Mouse (Mus musculus): ENCODE data around the gene Rbx1.
A peak's percentile ranks its signal among the peaks of the same experiment; 100 is the strongest.

Gene Rbx1

DNA sequence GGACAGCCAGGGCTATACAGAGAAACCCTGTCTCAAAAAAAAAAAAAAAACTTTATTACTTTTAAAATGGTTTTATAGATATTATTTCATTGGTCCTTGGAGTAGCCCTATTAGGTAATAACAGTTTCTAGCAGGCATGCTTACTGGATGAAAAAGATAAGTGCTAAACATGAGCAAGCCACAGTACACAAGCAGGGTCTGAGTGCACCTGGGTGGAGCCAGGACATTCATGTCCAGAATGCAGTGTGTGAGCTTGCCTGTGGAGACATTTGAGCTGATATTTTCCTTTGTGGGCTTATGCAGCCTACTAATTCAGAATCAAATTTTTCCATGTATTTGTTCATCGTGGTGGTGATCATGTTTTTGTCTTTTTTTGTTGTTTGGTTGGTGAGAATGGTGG lies 27.8 kb upstream of the Rbx1 start:
- TF ChIP-seq NANOG (IDR thresholded peaks at IDR 0.05; ENCODE audit: borderline replicate concordance, low read length) (no peak), POU5F1 (IDR thresholded peaks at IDR 0.05; ENCODE audit: borderline replicate concordance, low read length) (no peak), CTCF (conservative IDR thresholded peaks at IDR 0.05; ENCODE audit: low read length) (no peak)
- Histone ChIP-seq H3K27me3 (ENCODE audit: insufficient read depth, low read length) (no peaks in the 10 kb centered on the region), H3K4me1 (replicated peaks; ENCODE audit: low read depth, low read length) (no peaks in the 10 kb centered on the region), H3K36me3 (ENCODE audit: insufficient read depth, low read length) (peaks cover 55% of the 10 kb centered on the region), H3K4me3 (replicated peaks; ENCODE audit: low read length) (no peak overlapping the region), H3K9me3 (ENCODE audit: low read length) (no peaks in the 10 kb centered on the region)

DNA sequence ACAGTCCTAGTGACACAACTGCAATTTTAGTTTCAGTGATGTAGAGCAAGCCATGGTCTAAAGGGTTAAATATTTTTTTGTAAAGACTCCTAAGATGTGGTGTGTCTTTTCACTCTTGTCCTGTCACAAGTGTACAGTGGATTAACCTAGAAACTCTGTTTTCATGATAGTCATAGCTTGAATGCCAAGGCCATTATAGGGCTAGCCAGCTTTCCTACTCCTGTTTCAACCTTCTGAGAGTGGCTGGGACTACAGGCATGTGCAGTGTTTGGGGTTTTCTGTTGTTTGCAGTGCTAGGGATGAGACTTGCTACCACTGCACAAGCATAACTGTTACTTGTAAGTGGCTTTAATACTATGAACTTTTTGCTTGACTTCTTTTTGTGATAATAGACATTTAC lies 26.9 kb upstream of the Rbx1 start:
- no peak for TF ChIP-seq CTCF (conservative IDR thresholded peaks at IDR 0.05; ENCODE audit: low read length)
- TF ChIP-seq POU5F1 (IDR thresholded peaks at IDR 0.05; ENCODE audit: borderline replicate concordance, low read length): no peak
- no peak for TF ChIP-seq NANOG (IDR thresholded peaks at IDR 0.05; ENCODE audit: borderline replicate concordance, low read length)
- Histone ChIP-seq H3K4me3 (replicated peaks; ENCODE audit: low read length) (no peak overlapping the region), H3K36me3 (ENCODE audit: insufficient read depth, low read length) (peaks cover 62% of the 10 kb centered on the region), H3K9me3 (ENCODE audit: low read length) (no peaks in the 10 kb centered on the region), H3K4me1 (replicated peaks; ENCODE audit: low read depth, low read length) (no peaks in the 10 kb centered on the region), H3K27me3 (ENCODE audit: insufficient read depth, low read length) (no peaks in the 10 kb centered on the region)

DNA sequence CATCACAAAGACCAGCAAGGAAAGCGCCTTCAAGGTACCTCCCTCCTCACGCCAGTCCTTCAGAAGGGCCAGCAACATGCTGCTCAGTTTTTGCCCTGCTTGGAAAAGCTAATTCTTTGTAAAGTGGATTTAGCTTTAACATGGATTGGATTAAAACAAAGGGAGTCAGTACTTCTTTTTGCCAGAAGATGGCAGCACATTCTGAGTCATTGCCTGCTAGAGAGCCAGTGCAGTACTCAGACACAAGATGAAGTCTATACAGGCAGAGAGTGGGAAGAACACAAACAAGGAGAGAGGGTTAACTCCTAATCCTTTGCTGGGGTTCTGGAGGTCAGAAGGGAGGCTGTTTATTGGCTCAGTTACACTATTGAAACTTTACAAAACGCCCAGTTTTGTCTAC lies 17.6 kb upstream of the Rbx1 start:
- 0 out of 2 replicates have a peak, but pooled peaks cover 2% of the 10 kb centered on the region for H3K4me1 ChIP-seq (replicated peaks; ENCODE audit: low read depth, low read length)
- H3K27me3 ChIP-seq (ENCODE audit: insufficient read depth, low read length): no peaks in the 10 kb centered on the region
- H3K9me3 ChIP-seq (ENCODE audit: low read length): no peaks in the 10 kb centered on the region
- no peak for TF ChIP-seq NANOG (IDR thresholded peaks at IDR 0.05; ENCODE audit: borderline replicate concordance, low read length)
- TF ChIP-seq CTCF (conservative IDR thresholded peaks at IDR 0.05; ENCODE audit: low read length): peak; percentile 93
- no peak overlapping the region for H3K4me3 ChIP-seq (replicated peaks; ENCODE audit: low read length)
- peaks cover 78% of the 10 kb centered on the region for H3K36me3 ChIP-seq (ENCODE audit: insufficient read depth, low read length)

GRCm38 (mm10) chr15:81461523-81461922 lies 4.6 kb upstream of the Rbx1 start:
- Histone ChIP-seq H3K4me1 (replicated peaks; ENCODE audit: low read depth, low read length) (peaks cover 10% of the 10 kb centered on the region), H3K36me3 (ENCODE audit: insufficient read depth, low read length) (peaks cover 23% of the 10 kb centered on the region), H3K4me3 (replicated peaks; ENCODE audit: low read length) (no peak overlapping the region), H3K27me3 (ENCODE audit: insufficient read depth, low read length) (no peaks in the 10 kb centered on the region), H3K9me3 (ENCODE audit: low read length) (peaks cover 14% of the 10 kb centered on the region)
- peak; percentile 64 for TF ChIP-seq CTCF (conservative IDR thresholded peaks at IDR 0.05; ENCODE audit: low read length)
- no peak for TF ChIP-seq NANOG (IDR thresholded peaks at IDR 0.05; ENCODE audit: borderline replicate concordance, low read length)

DNA sequence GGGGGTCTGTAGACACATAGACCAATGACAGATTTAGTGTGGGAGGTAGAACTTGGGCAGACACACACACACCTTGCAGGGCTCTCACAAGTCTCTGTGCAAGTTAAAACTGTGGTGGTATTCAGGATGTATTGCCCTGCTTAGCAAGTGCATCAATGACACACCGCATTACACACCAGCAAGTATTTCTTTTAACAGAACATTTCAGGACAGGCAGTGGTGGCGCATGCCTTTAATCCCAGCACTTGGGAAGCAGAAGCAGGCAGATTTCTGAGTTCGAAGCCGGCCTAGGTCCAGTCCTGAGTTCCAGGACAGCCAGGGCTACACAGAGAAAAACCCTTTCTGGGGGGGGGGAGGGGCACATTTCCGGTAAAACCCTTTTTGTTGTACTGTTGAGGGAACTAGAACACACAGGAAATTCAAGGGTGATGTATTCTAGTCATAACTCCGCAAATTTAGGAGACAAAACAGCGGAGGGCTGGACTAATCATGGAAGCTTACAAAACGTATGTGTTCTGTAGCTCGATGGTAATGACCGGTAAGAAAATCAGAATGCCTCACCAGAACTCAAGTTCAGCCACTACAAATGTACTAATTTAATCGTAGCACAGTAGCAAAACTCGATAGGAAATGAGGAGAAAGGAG lies 958 bp upstream of the Rbx1 start:
- Histone ChIP-seq H3K4me3 (replicated peaks; ENCODE audit: low read length) (peak overlapping the region; percentile 91), H3K4me1 (replicated peaks; ENCODE audit: low read depth, low read length) (peaks cover 35% of the 10 kb centered on the region), H3K9me3 (ENCODE audit: low read length) (peaks cover 9% of the 10 kb centered on the region), H3K36me3 (ENCODE audit: insufficient read depth, low read length) (peaks cover 17% of the 10 kb centered on the region), H3K27me3 (ENCODE audit: insufficient read depth, low read length) (no peaks in the 10 kb centered on the region)
- TF ChIP-seq POU5F1 (IDR thresholded peaks at IDR 0.05; ENCODE audit: borderline replicate concordance, low read length) (no peak), CTCF (conservative IDR thresholded peaks at IDR 0.05; ENCODE audit: low read length) (no peak), NANOG (IDR thresholded peaks at IDR 0.05; ENCODE audit: borderline replicate concordance, low read length) (no peak)

GRCm38 (mm10) chr15:81466738-81467113 lies 630 bp downstream of the Rbx1 start:
- Histone ChIP-seq H3K36me3 (ENCODE audit: insufficient read depth, low read length) (peaks cover 28% of the 10 kb centered on the region), H3K27me3 (ENCODE audit: insufficient read depth, low read length) (no peaks in the 10 kb centered on the region), H3K4me3 (replicated peaks; ENCODE audit: low read length) (peak overlapping the region; percentile 91), H3K9me3 (ENCODE audit: low read length) (peaks cover under 1% of the 10 kb centered on the region; the same call in 1 of the 2 replicates), H3K4me1 (replicated peaks; ENCODE audit: low read depth, low read length) (peaks cover 42% of the 10 kb centered on the region)
- TF ChIP-seq NANOG (IDR thresholded peaks at IDR 0.05; ENCODE audit: borderline replicate concordance, low read length) (no peak), POU5F1 (IDR thresholded peaks at IDR 0.05; ENCODE audit: borderline replicate concordance, low read length) (no peak), CTCF (conservative IDR thresholded peaks at IDR 0.05; ENCODE audit: low read length) (no peak)

DNA sequence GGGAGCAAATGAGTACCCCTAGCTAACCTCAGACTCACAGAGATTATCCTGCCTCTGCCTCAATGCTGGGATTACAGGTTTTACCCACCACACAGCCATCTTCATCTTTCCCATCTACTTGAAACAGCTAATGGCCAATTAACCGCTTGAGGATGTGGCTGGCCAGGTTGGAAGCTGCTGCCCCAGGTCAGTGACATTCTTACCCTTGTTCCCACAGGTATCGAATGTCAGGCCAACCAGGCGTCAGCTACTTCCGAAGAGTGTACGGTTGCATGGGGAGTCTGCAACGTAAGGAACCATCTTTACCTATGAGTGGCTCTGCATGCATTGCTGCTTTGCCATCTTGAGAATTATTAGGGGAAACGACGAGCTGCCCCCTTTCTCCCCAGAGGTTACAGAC lies 4.6 kb downstream of the Rbx1 start:
- peaks cover 67% of the 10 kb centered on the region for H3K36me3 ChIP-seq (ENCODE audit: insufficient read depth, low read length)
- no peaks in the 10 kb centered on the region for H3K27me3 ChIP-seq (ENCODE audit: insufficient read depth, low read length)
- peaks cover 42% of the 10 kb centered on the region for H3K4me1 ChIP-seq (replicated peaks; ENCODE audit: low read depth, low read length)
- no peaks in the 10 kb centered on the region for H3K9me3 ChIP-seq (ENCODE audit: low read length)
- TF ChIP-seq POU5F1 (IDR thresholded peaks at IDR 0.05; ENCODE audit: borderline replicate concordance, low read length): no peak
- no peak for TF ChIP-seq NANOG (IDR thresholded peaks at IDR 0.05; ENCODE audit: borderline replicate concordance, low read length)
- TF ChIP-seq CTCF (conservative IDR thresholded peaks at IDR 0.05; ENCODE audit: low read length): no peak
- no peak overlapping the region for H3K4me3 ChIP-seq (replicated peaks; ENCODE audit: low read length)

DNA sequence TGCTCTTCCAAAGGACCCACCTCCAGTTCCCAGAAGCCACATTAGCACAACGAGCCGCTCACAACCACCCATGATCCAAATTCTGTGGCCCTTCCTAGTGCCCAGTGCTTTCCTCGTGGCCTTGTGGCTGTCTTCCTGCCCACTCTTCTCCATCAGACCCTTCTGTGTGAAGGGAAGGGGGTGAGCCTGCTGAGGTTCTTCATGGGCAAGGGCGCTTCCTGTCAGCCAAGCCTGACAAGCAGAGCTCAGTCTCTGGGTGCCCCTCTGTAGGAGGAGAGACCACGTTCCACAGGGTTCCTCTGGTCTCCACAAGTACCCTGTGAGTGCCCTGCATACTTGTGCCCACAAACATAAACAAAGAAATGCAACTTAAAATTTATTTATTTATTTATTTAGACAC lies 6.2 kb downstream of the Rbx1 start:
- no peak for TF ChIP-seq CTCF (conservative IDR thresholded peaks at IDR 0.05; ENCODE audit: low read length)
- no peak for TF ChIP-seq NANOG (IDR thresholded peaks at IDR 0.05; ENCODE audit: borderline replicate concordance, low read length)
- no peak for TF ChIP-seq POU5F1 (IDR thresholded peaks at IDR 0.05; ENCODE audit: borderline replicate concordance, low read length)
- Histone ChIP-seq H3K4me3 (replicated peaks; ENCODE audit: low read length) (no peak overlapping the region), H3K9me3 (ENCODE audit: low read length) (no peaks in the 10 kb centered on the region), H3K36me3 (ENCODE audit: insufficient read depth, low read length) (peaks cover 70% of the 10 kb centered on the region), H3K4me1 (replicated peaks; ENCODE audit: low read depth, low read length) (peaks cover 55% of the 10 kb centered on the region), H3K27me3 (ENCODE audit: insufficient read depth, low read length) (no peaks in the 10 kb centered on the region)

- no peak for TF ChIP-seq NANOG (IDR thresholded peaks at IDR 0.05; ENCODE audit: borderline replicate concordance, low read length)
- TF ChIP-seq CTCF (conservative IDR thresholded peaks at IDR 0.05; ENCODE audit: low read length): peak; percentile 72
- H3K4me3 ChIP-seq (replicated peaks; ENCODE audit: low read length): peak overlapping the region; percentile 30; the same call in 1 of the 2 replicates
- no peaks in the 10 kb centered on the region for H3K9me3 ChIP-seq (ENCODE audit: low read length)
- no peaks in the 10 kb centered on the region for H3K27me3 ChIP-seq (ENCODE audit: insufficient read depth, low read length)
- peaks cover 48% of the 10 kb centered on the region for H3K4me1 ChIP-seq (replicated peaks; ENCODE audit: low read depth, low read length)
- peaks cover 53% of the 10 kb centered on the region for H3K36me3 ChIP-seq (ENCODE audit: insufficient read depth, low read length)
Measured at GRCm38 (mm10) chr15:81475654-81476053, 9.6 kb downstream of the Rbx1 start.
